Mouse (Mus musculus): Measurements from ENCODE around the gene Olfr319.
"Not testable (repeated sequence)": the region's sequence is repeated elsewhere in the genome, so short reads cannot be mapped to it uniquely, and the experiment has no call there.

Olfr319 gene

DNA sequence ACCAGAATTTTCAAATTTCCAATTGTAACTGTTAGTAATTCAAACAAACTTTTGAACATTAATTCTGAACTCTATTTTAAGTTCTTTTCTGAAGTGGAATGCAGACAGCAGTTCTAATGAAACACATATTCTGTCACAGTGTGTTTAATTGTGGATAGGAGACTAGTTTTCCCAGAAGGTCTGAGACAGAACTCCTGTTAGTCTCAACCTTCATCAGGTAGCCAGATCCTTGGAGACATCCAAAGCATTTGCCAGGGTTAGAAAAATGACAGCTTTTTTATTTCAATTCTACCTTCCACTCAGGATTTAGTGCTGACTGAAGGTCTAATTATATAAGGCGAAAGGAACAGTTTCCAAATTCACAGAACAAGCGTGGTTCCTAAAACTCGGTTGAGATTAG is at the start of gene Olfr319:
Gene Olfr319, plus strand, starts transcription at position 301 of the 400 bp plus-strand sequence.
- DNase-seq (ENCODE audit: low read depth) = no peak

DNA sequence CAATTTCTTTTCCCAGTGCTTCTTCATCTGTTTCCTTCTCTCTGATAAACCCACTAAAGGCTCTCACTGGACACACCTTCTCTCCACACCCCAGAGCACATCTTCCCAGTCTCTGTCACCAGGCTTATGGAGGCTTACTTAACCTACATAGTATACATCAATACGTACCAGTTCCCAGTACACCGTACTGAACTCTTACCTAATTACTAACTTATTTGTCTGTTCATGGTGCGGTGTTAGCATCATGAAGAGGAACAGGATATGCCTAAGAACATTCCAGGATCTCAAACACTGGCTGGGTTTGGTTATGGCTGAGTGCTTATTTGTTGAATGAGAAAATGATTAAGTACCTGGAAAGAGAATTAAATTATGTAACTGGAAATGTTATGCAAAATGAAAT is 43.8 kb upstream of the Olfr319 start:
- no peak for DNase-seq (ENCODE audit: low read depth)

GRCm38 (mm10) chr11:58658596-58658995 is 40.4 kb upstream of the Olfr319 start, which contains the start of gene Olfr322:
Gene Olfr322, plus strand, starts transcription at chr11:58658782.
- no peak for DNase-seq (ENCODE audit: low read depth)

GRCm38 (mm10) chr11:58669252-58669651 is 29.7 kb upstream of the Olfr319 start:
- no peak for DNase-seq (ENCODE audit: low read depth)

DNA sequence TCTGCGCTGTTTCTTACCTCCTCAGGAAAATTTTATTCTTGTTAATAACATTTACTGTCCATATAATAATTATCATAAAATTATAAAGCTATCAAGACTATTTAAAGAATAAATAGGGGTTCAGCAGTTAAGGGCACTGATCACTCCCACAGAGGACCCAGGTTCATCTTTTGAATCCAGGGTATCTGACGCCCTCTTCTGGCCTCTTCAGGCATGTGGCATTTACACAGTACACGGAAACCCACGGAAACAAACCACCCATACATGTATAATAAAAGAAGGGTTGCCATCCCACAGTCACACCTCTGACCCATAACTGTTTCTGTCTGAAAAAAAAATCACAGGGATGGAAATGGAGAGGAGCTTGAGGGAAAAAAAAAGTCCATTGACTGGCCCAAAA is 27.1 kb upstream of the Olfr319 start:
- no peak for DNase-seq (ENCODE audit: low read depth)

DNA sequence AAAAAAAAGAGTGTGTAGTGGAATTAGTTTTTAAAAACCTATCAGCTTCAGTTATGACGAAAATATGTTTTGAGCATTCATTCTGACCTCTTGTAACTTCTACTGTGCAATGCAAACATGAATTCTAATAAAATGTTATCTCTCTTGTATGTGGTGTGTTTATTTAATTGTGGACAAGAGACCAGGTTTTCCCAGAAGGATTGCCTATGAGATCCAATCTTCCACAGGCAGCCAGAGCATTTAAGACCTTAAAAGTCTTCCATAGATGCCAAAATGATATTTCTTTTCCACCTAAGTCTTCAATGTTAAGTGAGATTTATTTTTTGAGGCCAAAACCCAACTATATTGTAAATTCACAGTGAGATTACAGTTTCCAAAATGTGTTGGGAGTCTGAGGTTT is 18.2 kb upstream of the Olfr319 start, which contains the start of gene Olfr320:
Gene Olfr320, plus strand, starts transcription at position 301 of the 400 bp plus-strand sequence.
- no peak for DNase-seq (ENCODE audit: low read depth)

- DNase-seq (ENCODE audit: low read depth) = no peak
Observed at GRCm38 (mm10) chr11:58709086-58709485, 10.1 kb downstream of the Olfr319 start.

- DNase-seq (ENCODE audit: low read depth) = not testable (repeated sequence)
Observed at GRCm38 (mm10) chr11:58717723-58718122, 18.8 kb downstream of the Olfr319 start.

DNA sequence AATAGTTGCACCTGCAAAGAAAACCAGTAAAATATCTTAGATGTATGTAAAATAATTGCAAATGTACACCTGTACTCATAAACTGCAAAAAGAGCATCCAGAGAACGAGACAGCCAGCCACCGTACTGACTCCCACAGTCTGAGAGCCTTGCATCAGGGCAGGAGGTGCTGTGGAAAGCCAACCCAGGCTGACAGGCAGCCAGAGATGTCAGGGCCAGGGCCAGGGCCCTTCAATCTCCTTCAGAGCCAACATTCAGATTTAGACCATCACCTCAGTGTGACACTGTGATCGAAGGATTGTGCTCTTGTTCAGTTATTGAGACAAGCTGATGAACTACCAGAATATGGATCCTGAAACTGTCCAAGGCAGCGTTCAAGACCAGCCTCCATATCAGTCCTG is 20.7 kb downstream of the Olfr319 start:
- DNase-seq (ENCODE audit: low read depth) = no peak

DNA sequence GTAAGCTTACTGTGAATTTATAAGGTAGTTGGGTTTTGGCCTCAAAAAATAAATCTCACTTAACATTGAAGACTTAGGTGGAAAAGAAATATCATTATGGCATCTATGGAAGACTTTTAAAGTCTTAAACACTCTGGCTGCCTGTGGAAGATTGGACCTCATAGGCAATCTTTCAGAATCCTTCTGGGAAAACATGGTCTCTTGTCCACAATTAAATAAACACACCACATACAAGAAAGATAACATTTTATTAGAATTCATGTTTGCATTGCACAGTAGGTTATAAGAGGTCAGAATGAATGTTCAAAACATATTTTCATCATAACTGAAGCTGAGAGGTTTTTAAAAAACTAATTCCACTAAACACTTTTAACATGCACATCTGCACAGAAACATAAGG is 25.0 kb downstream of the Olfr319 start, which contains the start of gene Olfr318:
Gene Olfr318, minus strand, starts transcription at position 101 of the 400 bp plus-strand sequence.
- DNase-seq (ENCODE audit: low read depth) = no peak

GRCm38 (mm10) chr11:58727896-58728650 is 29.1 kb downstream of the Olfr319 start:
- DNase-seq (ENCODE audit: low read depth) = not testable (repeated sequence)

DNA sequence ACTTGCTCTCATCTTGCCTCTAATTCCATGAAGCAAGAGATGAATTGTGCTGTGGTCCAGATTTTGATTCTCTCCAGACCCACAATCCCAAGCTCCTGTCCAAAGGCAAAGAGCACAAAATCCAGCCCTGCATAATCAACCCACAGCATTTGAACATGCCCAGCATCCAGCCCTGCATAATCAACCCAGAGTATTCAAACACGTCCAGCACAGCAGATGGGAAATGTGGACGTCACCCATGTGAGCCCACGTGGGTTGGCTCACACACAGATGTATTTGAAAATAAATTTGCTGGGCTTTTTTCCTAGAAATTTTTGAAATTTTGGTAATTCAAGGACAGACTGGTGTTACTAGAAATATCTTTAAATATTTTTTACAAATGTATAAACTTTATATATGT is 34.4 kb downstream of the Olfr319 start:
- DNase-seq (ENCODE audit: low read depth) = no peak

GRCm38 (mm10) chr11:58738792-58739262 is 39.9 kb downstream of the Olfr319 start, which contains the start of gene Olfr317:
Gene Olfr317, minus strand, starts transcription at chr11:58739212.
- no peak for DNase-seq (ENCODE audit: low read depth)

- DNase-seq (ENCODE audit: low read depth) = not testable (repeated sequence)
Observed at GRCm38 (mm10) chr11:58751096-58751495, 52.1 kb downstream of the Olfr319 start.

DNA sequence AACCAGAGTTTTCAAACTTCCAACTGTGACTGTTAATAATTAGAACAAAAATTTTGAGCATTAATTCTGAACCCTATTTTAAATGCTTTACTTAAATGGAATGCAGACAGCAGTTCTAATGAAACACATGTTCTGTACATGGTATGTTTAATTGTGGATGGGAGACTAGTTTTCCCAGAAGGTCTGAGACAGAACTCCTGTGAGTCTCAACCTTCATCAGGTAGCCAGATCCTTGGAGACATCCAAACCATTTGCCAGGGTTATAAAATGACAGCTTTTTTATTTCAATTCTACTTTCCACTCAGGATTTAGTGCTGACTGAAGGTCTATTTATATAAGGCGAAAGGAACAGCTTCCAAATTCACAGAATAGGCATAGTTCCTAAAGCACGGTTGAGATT is 53.5 kb downstream of the Olfr319 start, which contains the start of gene Olfr316:
Gene Olfr316, plus strand, starts transcription at position 301 of the 400 bp plus-strand sequence.
- DNase-seq (ENCODE audit: low read depth) = no peak
